Mouse (Mus musculus): Measurements from ENCODE around the gene Dusp1. TPM values are rescaled to one million over a fixed set of nuclear protein-coding genes. Genes with fewer than 3 reads are reported as not detected.

Dusp1 gene
- total RNA-seq, 2 experiments from 2014 or later: 66.9 to 69.5 TPM

DNA sequence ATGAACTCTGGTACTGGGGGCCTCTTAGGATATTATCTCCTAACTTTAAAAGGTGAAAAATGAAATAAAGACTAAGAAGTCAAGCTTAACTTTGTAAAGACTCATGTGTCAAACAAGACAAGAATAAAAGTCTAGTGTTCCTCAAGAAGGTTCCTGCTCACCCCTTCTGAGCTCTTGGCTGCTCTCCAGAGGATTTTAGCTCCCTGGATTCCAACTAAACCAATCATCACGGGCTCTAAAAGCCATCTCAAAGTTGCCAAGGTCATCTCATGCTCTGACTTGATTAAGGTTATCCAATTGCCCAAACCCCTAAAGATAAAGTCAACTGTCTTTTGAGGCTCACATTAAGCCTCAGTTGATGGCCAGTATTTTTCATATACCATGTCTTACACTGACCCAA lies 63.3 kb downstream of the Dusp1 start:
- DNase-seq: no peak

GRCm38 (mm10) chr17:26497416-26497923 lies 64.5 kb downstream of the Dusp1 start:
- DNase-seq: peak; percentile 57

DNA sequence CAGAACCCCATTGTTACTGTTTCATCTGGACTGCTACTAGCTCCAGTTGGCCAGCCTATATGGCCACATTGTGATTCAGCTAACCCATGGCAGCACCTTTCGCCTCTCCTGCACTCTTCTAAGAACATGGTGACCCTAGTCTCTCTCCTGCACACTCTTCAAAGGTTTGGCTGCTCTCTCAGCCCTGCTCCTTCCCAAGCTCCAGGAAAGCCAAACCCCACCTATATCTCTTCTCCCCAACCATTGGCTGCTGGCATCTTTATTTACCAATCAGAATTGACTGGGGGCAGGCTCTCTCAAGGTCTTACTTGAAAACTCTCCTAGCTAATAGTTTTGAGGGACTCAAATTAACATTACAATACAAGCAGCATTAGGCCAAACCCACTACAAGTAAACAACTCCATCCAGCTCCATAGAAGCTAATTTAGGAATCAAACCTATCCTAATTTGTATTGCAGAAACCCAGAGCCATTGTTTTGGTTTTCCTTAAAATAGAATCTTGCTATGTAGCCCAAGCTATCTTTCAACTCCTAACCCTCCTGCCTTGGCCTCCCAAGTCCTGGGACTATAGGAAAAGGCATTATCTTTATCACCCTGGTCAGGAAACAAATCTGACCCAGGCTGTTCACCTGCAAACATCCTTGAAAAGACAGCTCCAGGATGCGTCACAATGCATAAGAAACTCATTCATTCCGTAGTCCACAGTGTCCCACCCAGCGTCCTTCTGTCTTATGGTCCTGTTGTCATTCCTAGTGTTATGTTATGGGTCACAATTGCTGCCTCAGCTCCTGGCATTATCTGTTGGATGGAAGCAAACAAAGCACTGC lies 67.1 kb downstream of the Dusp1 start:
- DNase-seq: no peak

GRCm38 (mm10) chr17:26492246-26492645 lies 69.7 kb downstream of the Dusp1 start:
- peak; percentile 65 for DNase-seq

GRCm38 (mm10) chr17:26490910-26491309 lies 71.0 kb downstream of the Dusp1 start:
- peak; percentile 83 for DNase-seq

GRCm38 (mm10) chr17:26490072-26490471 lies 71.9 kb downstream of the Dusp1 start:
- no peak for DNase-seq

DNA sequence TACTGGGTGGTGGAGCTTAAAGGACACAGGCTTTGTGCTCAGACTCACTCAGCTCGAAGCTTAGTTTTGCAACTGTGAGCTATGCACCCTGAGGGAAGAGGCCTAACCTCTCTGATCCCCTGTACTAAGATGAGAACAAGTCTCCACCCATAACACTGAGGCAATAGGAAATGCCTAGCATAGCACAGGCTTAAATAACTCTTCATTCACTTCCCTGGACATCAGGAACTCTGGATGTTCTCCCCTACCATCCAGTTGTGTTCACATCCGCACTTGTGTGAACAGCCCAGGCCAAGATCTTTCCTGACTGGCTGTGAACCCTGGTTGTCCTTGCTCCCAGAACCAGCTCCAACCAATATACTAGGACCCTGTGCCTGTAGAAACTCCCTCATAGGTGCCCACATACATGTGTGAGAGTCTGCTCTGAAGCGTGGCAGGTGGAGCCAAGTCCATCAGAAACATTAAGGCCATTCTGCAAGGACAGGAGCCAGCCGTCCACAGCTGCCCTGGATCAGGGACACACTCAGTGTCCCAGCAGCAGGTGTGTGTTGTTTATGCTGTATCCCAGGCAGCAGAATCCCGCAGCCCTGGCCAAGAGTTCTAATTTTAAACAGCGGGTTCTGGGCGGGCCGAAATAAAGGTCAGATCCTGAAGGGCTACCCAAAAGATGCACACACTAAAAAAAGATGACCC lies 73.1 kb downstream of the Dusp1 start:
- peak; percentile 82 for DNase-seq

- no peak for DNase-seq
Observed at GRCm38 (mm10) chr17:26487917-26488316, 74.0 kb downstream of the Dusp1 start.

- DNase-seq: no peak
Observed at GRCm38 (mm10) chr17:26487266-26487665, 74.7 kb downstream of the Dusp1 start.

DNA sequence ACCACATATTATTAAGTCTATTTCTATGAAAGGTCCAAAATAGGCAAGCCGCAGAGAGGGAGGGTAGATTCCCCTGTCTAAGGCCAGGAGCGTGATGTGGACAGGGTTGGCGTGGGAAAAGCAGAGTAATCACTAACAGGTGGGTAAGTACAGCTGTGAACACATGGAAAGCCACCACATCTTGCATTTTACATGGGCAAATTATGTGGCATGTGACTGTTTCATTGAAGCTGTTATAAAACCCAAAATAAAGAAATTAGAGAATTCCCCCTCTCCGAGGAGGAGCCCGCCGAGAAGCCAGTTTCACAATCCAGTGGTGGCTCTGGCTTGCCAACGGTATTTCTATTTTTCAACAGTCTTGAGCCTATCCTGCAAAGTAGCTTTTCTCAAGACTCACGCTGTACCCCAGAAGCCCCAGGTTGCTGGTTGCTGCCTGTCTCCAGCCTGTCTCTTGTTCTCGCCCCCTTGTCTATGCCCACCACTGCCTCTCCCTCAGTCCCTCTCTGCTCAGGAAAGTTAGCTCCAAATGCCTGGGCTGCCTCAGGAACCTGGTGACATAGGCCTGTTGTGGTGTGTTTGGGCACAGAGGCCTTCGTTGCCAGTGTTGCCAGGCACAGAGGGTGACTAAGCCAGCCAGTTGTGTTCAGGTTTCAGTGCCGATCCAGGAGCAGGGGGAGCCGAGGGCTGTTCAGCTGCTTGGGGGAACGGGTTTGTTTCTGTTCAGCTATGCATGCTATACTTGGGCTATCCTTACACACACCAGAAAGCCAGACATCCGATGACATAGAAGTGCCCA lies 77.1 kb downstream of the Dusp1 start:
- no peak for DNase-seq

DNA sequence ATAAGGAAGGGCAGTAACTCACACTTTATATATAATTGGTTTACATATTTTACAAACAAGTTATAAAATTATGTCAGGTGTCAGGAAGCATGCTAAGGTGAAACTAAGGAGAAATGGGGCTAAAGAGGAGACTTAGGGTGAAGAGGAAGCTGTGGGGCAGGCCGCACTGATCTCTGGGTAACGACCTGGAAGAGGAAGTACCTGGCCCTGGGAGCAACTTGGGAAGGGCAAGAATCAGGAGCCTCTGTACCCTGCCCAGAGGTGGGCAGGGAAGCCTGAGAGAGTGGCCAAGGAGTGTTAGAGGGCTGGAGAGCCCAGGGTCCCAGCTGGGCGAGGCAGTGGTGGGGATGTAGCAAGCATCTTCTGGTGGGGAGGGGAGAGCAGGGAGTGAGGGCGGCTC lies 81.0 kb downstream of the Dusp1 start:
- no peak for DNase-seq

DNA sequence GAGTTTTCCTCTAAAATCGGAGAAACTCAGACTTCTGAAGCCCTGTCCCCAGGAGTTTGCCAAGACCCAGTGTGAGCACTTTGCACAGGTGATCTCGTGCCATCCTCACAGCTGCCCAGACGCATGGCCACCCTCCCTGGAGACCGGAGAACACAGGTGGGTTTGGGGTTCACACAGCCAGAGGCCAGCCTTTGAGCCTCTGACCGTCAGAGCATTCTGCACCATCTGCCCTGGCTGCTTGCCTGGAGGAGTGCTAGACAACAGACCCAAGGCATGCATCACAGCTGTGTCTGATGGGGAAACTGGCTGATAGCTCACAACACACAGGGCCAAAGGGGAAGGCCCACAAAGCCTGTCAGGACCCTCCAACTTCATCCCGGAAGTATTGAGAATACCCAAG lies 82.3 kb downstream of the Dusp1 start:
- DNase-seq: peak; percentile 66

DNA sequence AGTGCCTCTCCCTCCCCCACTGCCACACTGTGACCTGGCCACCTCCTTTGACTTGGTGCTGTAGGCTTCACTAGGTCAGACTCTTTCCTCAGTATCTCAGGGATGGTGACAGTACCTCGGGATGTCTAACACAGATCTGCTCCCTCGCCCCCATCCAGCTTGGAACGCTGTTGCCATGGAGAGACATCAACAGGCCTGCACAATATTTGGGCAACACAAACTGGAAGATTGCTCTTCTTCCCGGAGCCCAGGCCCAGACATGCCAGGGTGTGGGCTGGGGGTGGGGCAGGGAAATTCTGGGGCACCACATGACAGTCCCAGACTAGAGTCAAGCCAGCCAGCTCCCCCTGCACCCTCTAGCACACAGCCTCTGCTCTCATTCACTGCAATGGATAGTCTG lies 83.3 kb downstream of the Dusp1 start:
- DNase-seq: peak; percentile 66

DNA sequence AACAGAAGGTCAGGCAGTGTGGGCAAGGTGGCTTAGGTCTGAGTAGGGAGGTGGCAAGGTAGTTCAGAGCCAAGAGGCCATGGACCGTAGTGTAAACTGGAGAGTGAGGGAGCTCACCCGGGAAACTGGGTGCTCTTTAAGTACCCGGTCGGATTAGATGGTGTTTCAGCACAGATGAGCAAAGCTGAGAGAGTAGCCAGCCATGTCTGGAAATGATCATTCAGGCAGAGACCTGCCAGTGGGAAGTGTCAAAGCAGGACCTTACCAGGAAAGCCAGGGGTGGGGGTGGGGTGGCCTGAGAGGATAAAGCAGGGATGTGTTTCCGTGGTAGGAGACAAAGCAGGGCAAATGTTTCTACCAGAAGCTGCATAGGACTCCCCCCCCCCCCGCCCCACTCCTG lies 85.1 kb downstream of the Dusp1 start:
- no peak for DNase-seq

GRCm38 (mm10) chr17:26468102-26468894 lies 93.6 kb downstream of the Dusp1 start:
- no peak for DNase-seq

GRCm38 (mm10) chr17:26467619-26468018 lies 94.3 kb downstream of the Dusp1 start:
- no peak for DNase-seq

DNA sequence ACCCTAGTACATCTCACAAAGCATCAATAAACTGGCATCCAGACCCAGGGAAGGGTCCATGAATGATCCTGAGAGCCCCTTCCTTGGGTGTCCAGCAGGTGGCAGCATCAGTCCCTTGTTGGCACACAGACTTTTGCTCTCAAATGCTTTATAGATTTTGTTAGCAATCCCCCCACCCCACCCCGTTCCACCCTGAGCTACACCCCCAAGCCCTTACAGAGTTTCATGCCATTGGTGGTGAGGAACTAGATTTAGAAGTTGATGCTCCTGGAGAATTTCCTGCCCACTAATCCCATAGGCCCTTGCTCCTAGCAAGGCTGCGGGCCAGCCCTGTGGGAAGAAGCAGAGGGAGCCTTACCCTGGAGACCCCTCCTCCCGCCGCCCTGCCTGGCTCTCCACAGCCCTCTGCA lies 95.2 kb downstream of the Dusp1 start:
- peak; percentile 92 for DNase-seq

GRCm38 (mm10) chr17:26464972-26465371 lies 97.0 kb downstream of the Dusp1 start:
- peak; percentile 55 for DNase-seq

DNA sequence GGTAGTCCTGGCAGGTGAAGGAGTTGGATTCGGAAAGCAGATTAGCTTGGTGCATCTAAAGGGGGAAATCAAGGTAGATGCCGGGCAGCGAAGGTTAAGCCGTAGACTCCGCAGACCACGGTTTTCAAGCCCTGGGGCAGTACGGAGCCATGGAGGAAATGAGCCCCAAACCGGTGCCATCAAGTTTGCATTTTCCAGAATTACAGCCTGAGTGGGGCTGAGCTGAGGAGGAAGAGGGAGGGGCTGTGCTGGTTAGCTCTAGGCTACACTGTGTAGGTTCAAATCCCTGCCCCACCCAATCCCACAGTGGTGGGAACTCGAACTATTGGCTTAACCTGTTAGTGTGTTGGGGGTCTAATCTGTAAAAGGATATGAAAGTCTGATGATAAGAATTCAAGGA lies 97.4 kb downstream of the Dusp1 start:
- DNase-seq: no peak

GRCm38 (mm10) chr17:26463984-26464383 lies 97.9 kb downstream of the Dusp1 start:
- no peak for DNase-seq

DNA sequence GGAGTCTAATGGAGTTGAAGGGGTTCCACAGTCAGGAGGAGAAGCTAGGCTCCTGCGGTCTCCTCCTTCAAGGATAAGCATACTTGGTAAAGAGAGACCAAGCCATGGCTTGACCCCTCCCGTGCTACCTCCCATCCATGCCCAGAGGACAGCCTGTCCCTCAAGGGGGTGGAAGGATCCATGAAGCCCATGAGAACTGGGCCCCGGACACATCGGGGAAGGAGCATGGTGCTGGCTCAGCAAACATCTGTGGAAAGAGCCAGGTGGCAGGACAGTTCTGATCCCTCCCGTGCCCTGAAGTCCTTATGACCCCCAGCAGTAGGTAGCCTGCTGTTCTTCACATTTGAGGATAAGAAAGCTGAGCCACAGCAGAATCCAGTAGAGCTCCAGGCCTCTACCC lies 98.5 kb downstream of the Dusp1 start:
- DNase-seq: no peak

DNA sequence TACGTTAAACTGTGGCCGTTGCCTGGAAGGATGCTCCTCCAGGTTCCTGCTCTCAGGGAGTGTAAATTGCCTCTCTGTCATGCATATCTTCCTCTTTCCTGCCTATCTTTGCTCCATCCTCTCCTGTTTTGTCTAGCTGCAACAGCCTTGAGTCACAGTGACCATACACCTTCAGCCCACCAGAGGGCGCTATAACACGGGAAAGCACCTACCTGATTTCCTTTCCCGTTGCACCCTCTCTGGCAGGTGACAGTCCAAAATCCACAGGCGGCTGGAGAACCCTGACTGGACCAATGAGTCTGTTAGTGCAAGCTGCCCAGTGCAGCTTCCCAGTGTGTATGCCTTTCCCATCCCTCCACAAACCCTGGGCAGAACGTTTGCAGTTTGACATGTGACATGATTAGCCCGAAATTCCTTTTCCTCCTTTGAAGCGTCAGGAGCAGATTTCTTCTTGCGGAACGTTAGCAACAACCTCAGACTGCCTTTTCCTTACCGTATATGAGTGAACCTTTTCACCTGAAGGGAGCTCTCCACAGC lies 99.2 kb downstream of the Dusp1 start:
- DNase-seq: peak; percentile 87

Measured in heart, postnatal 4 days (tissue).